Comparison of ENCODE assay signal across 20 mouse cellular contexts in the genomic region with DNA sequence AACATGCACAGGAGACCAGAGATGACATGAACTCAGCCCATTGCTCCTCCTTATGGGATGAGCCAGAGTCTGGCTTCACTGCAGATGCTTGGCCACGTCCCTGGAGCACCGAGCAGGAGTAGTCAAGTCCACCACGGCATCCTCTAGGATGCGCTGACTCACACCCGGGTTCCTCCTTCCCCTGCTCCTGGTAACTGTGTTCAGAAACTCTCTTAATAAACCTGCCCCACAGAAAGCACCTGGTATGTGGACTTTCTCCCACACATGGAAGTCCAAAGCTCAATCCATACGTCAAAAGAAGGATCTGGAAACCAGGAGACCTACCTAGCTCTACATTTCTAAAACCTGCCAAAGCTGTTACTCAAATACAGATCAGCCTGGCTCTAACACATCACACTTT.
"Had no signal": no experiment of that assay in that cellular context is flagged by ENCODE, and none has a peak within 500 bp of the region (broad histone marks: within the 10 kb centered on the region; RNA-seq: fewer than 3 reads in every experiment).

No protein-coding gene starts in this region.

- ATAC-seq: liver, postnatal 0 days; lung, postnatal 0 days; midbrain, embryonic 15.5 days had no signal

- H3K9ac ChIP-seq: limb, embryonic 12.5 days; limb, embryonic 15.5 days; liver, embryonic 14.5 days; liver, postnatal 0 days; lung, embryonic 14.5 days; midbrain, embryonic 12.5 days; midbrain, embryonic 15.5 days; neural tube, embryonic 12.5 days; neural tube, embryonic 15.5 days had no signal

- H3K4me3 ChIP-seq: layer of hippocampus, adult 2 months; limb, embryonic 12.5 days; limb, embryonic 15.5 days; midbrain, embryonic 12.5 days; midbrain, embryonic 15.5 days; neural tube, embryonic 12.5 days; neural tube, embryonic 15.5 days had no signal

- H3K9me3 ChIP-seq: limb, embryonic 12.5 days; limb, embryonic 15.5 days; midbrain, embryonic 12.5 days; midbrain, embryonic 15.5 days; neural tube, embryonic 12.5 days; neural tube, embryonic 15.5 days had no signal

- H3K4me1 ChIP-seq: limb, embryonic 12.5 days; limb, embryonic 15.5 days; midbrain, embryonic 12.5 days; midbrain, embryonic 15.5 days; neural tube, embryonic 12.5 days; neural tube, embryonic 15.5 days had no signal

- H3K36me3 ChIP-seq: limb, embryonic 12.5 days; limb, embryonic 15.5 days; midbrain, embryonic 12.5 days; midbrain, embryonic 15.5 days; neural tube, embryonic 12.5 days; neural tube, embryonic 15.5 days had no signal

- H3K4me2 ChIP-seq: limb, embryonic 12.5 days; limb, embryonic 15.5 days; liver, embryonic 11.5 days; lung, embryonic 14.5 days; midbrain, embryonic 12.5 days; midbrain, embryonic 15.5 days; neural tube, embryonic 12.5 days; neural tube, embryonic 15.5 days had no signal

- H3K27me3 ChIP-seq: limb, embryonic 12.5 days; limb, embryonic 15.5 days; midbrain, embryonic 12.5 days; midbrain, embryonic 15.5 days; neural tube, embryonic 12.5 days; neural tube, embryonic 15.5 days had no signal

- H3K27ac ChIP-seq: limb, embryonic 12.5 days; limb, embryonic 15.5 days; liver, embryonic 14.5 days; macrophage; midbrain, embryonic 12.5 days; midbrain, embryonic 15.5 days; neural tube, embryonic 12.5 days; neural tube, embryonic 15.5 days had no signal

- DNase-seq: kidney, adult 18-20 months; kidney, adult 9 months; kidney, postnatal 14 days; layer of hippocampus, adult 9-11 months; liver, postnatal 0 days; lung, embryonic 14.5 days; right cerebral cortex, adult 18-20 months; right cerebral cortex, postnatal 25 days; thymus, postnatal 36 days had no signal
